Mouse (Mus musculus) heart, embryonic 15.5 days (tissue): ENCODE data around the gene Kcnd3. TPM values are rescaled to one million over a fixed set of nuclear protein-coding genes. Genes with fewer than 3 reads are reported as not detected.

Experiments used
- ATAC-seq: fragments of 200-750 bp; cut with Nextera tagmentation; replicated peaks from 2 replicates; pipeline ENCODE4 v1.8.0; 2017; ENCODE audit warnings: low read depth, moderate TSS enrichment; ENCODE audit not compliant: insufficient number of reproducible peaks, insufficient read depth, low FRiP score
- H3K27ac ChIP-seq: fragments of 300-500 bp; sonication (generic); 2 replicates; pipeline ENCODE4 v1.5.1; 2015; ENCODE audit warnings: mild to moderate bottlenecking, inconsistent platforms
- H3K27me3 ChIP-seq: fragments of 300-500 bp; sonication (generic); 2 replicates; pipeline ENCODE4 v1.6.1; 2015; ENCODE audit warnings: inconsistent platforms
- H3K36me3 ChIP-seq: fragments of 300-500 bp; sonication (generic); 2 replicates; pipeline ENCODE4 v1.6.1; 2015; ENCODE audit warnings: mild to moderate bottlenecking, inconsistent platforms
- H3K4me1 ChIP-seq: fragments of 300-500 bp; sonication (generic); replicated peaks from 2 replicates; pipeline ENCODE4 v1.6.1; 2015; ENCODE audit warnings: inconsistent platforms
- H3K4me2 ChIP-seq: fragments of 300-500 bp; sonication (generic); 2 replicates; pipeline ENCODE4 v1.6.1; 2015; ENCODE audit warnings: inconsistent platforms, mild to moderate bottlenecking, moderate library complexity
- H3K4me3 ChIP-seq: fragments of 300-500 bp; sonication (generic); 2 replicates; pipeline ENCODE4 v1.5.1; 2015; ENCODE audit warnings: mild to moderate bottlenecking, inconsistent platforms
- H3K9ac ChIP-seq: fragments of 300-500 bp; sonication (generic); 2 replicates; pipeline ENCODE4 v1.6.1; 2015; ENCODE audit warnings: mild to moderate bottlenecking, inconsistent platforms
- H3K9me3 ChIP-seq: fragments of 300-500 bp; sonication (generic); replicated peaks from 2 replicates; pipeline ENCODE4 v1.6.1; 2016; ENCODE audit warnings: inconsistent platforms
- WGBS: fragments of 180-500 bp; shearing (Covaris S2); methylation state at CpG from one replicate; pipeline ENCODE4 v1.1.7; 2015; ENCODE audit warnings: mixed read lengths; 5-methylcytosine and 5-hydroxymethylcytosine counted together
- polyA plus RNA-seq: library from polyadenylated mRNA; unstranded; fragments of >200 nt; fragmentation: Nextera tagmentation; extraction: Ambion mirVana; gene quantifications from 2 replicates; pipeline ENCODE4 v1.2.1, GENCODE M21; 2015

The Kcnd3 gene
- polyA plus RNA-seq, 1 experiment from 2014 or later = 0.44 TPM

DNA sequence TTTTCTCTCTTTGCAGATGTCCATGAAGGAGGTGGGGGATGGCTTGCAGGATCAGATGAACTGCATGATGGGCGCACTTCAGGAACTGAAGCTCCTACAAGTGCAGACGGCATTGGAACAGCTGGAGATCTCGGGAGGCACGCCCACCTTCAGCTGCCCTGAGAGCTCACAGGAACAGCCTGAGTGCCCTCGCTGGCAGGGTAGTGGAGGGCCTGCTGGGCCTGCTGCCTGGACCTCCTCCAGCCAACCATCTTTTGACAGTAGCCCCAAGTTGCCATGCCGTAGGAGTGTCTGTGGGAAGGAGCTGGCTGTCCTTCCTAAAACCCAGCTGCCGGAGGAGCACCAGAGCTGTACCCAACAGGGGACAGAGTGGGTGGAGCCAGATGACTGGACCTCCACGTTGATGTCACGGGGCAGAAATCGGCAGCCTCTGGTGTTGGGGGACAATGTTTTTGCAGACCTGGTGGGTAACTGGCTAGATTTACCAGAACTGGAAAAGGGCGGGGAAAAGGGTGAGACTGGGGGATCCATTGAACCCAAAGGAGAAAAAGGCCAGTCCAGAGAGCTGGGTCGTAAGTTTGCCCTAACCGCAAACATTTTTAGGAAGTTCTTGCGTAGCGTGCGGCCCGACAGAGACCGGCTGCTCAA, 264.3 kb downstream of the Kcnd3 start:
- H3K9me3 ChIP-seq = no peaks in the 10 kb centered on the region
- no peak overlapping the region for H3K9ac ChIP-seq
- no peak overlapping the region for H3K27ac ChIP-seq
- WGBS = 68% methylated on average over 18 of the region's 18 CpGs
- H3K4me2 ChIP-seq = no peak overlapping the region
- H3K36me3 ChIP-seq = no peaks in the 10 kb centered on the region
- H3K4me3 ChIP-seq = no peak overlapping the region
- no peak for ATAC-seq
- no peaks in the 10 kb centered on the region for H3K27me3 ChIP-seq
- peaks cover 21% of the 10 kb centered on the region for H3K4me1 ChIP-seq

DNA sequence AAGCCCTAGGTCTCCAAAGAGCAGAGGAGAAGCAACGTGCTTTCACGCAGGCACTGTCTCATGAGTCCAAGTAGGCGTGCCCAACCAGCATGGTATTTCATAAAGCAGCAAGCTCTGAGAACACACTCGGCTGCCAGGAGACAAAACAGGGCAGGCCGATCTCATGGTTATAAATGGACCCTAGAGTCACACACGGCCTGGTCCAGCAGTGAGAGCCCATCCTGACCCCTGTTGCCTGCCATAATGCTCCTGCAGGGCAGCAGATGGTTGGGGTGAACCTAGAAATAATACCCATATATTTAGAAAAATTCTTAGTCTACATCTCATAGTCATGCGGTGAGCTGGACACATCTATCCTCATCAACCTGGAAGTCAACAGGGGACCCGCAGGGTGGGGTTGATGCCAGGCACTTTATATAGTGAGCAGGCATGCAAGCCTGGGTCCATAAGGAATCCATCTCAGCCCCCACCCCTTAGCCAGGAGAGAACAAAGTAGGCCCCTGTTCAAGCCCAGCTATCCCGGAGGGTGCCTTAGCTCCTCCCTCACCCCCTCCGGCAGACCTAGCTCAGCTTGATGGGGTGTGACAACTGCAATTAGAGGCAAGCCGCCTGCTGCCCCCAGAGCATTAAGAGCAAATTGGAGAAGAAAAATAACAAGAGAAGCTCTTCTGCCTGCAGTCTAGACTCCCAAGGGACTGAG, 265.9 kb downstream of the Kcnd3 start:
- no peak overlapping the region for H3K27ac ChIP-seq

DNA sequence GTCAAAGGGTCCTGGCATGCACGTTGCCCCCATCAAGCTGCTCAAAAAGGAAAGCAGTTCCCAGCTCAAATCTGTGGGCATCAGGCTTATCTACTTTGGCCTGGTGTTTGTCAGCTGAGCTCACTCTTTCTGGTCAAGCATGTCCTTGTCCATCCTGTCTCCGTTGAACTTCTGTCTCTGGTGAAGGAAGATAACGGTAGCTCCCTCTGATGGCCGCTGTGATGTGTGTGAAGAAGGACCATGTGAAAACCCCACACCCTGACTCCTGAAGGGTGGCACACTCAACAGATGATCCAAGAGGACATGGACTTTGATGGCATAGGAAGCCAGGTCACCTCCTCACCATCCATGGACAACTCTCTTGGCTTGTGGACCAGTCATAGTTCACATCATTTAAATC, 266.6 kb downstream of the Kcnd3 start:
- H3K4me2 ChIP-seq = no peak overlapping the region
- H3K36me3 ChIP-seq = no peaks in the 10 kb centered on the region
- H3K9ac ChIP-seq = no peak overlapping the region
- no peaks in the 10 kb centered on the region for H3K9me3 ChIP-seq
- 13% methylated on average over 4 of the region's 4 CpGs for WGBS
- peaks cover 18% of the 10 kb centered on the region for H3K4me1 ChIP-seq
- ATAC-seq = no peak
- H3K27ac ChIP-seq = no peak overlapping the region
- no peak overlapping the region for H3K4me3 ChIP-seq
- H3K27me3 ChIP-seq = no peaks in the 10 kb centered on the region

More for the DNA sequence above, 265.9 kb downstream of the Kcnd3 start:
- no peaks in the 10 kb centered on the region for H3K9me3 ChIP-seq
- peaks cover 21% of the 10 kb centered on the region for H3K4me1 ChIP-seq
- no peak; the same call in 1 of the 2 replicates for ATAC-seq
- WGBS = 55% methylated on average over 11 of the region's 11 CpGs
- no peaks in the 10 kb centered on the region for H3K27me3 ChIP-seq
- H3K4me3 ChIP-seq = no peak overlapping the region
- no peaks in the 10 kb centered on the region for H3K36me3 ChIP-seq
- no peak overlapping the region for H3K4me2 ChIP-seq
- no peak overlapping the region for H3K9ac ChIP-seq

- no peak overlapping the region for H3K9ac ChIP-seq
- H3K4me3 ChIP-seq = no peak overlapping the region
- no peaks in the 10 kb centered on the region for H3K36me3 ChIP-seq
- no peak for ATAC-seq
- no peak overlapping the region for H3K27ac ChIP-seq
- H3K4me2 ChIP-seq = no peak overlapping the region
- 73% methylated on average over 4 of the region's 4 CpGs for WGBS
- peaks cover 10% of the 10 kb centered on the region for H3K4me1 ChIP-seq
- H3K9me3 ChIP-seq = no peaks in the 10 kb centered on the region
- no peaks in the 10 kb centered on the region for H3K27me3 ChIP-seq
These were observed 267.8 kb downstream of the Kcnd3 start for GRCm38 (mm10) chr3:105719979-105720378.

DNA sequence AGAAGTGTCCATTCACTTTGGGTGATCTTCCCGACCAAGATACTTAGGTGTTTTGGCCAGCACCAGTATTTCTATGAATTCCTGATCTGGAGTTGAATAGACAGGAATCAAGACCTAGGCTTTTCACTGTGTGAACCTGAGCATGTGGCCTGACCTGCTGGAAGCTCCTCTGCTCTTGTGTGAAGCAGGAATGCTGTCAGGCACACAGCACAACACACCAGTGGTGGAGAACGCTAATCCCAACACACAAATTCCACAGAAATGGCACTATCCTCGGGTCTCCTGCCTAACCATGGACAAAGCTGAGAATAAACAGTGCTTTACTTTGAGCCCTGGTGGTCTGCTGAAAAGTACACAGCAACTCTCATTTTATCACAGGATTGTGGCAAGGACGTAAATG, 268.4 kb downstream of the Kcnd3 start:
- Histone ChIP-seq H3K27me3 (no peaks in the 10 kb centered on the region), H3K9ac (no peak overlapping the region), H3K27ac (no peak overlapping the region), H3K9me3 (no peaks in the 10 kb centered on the region), H3K4me2 (no peak overlapping the region), H3K4me1 (peaks cover 10% of the 10 kb centered on the region), H3K36me3 (no peaks in the 10 kb centered on the region), H3K4me3 (no peak overlapping the region)
- ATAC-seq = no peak
- 66% methylated on average over 4 of the region's 4 CpGs for WGBS

- Histone ChIP-seq H3K9me3 (no peaks in the 10 kb centered on the region), H3K36me3 (no peaks in the 10 kb centered on the region), H3K4me3 (no peak overlapping the region), H3K4me1 (peaks cover 10% of the 10 kb centered on the region), H3K4me2 (no peak overlapping the region), H3K9ac (no peak overlapping the region), H3K27me3 (no peaks in the 10 kb centered on the region), H3K27ac (no peak overlapping the region)
- ATAC-seq = no peak
- WGBS = 63% methylated on average over 2 of the region's 2 CpGs
These were observed 269.6 kb downstream of the Kcnd3 start for GRCm38 (mm10) chr3:105721681-105722201.

- H3K9ac ChIP-seq = no peak overlapping the region
- 81% methylated on average over 3 of the region's 3 CpGs for WGBS
- peaks cover 10% of the 10 kb centered on the region for H3K4me1 ChIP-seq
- no peak overlapping the region for H3K27ac ChIP-seq
- ATAC-seq = no peak
- no peaks in the 10 kb centered on the region for H3K9me3 ChIP-seq
- no peak overlapping the region for H3K4me3 ChIP-seq
- no peak overlapping the region for H3K4me2 ChIP-seq
- no peaks in the 10 kb centered on the region for H3K36me3 ChIP-seq
- no peaks in the 10 kb centered on the region for H3K27me3 ChIP-seq
These were observed 270.4 kb downstream of the Kcnd3 start for GRCm38 (mm10) chr3:105722510-105722909.

Other genes starting within 250 kb of the Kcnd3 start
- gene Ddx20, start 235.2 kb downstream of the Kcnd3 start, polyA plus RNA-seq = 18.1 and 20.6 TPM in 2 replicates